24 mouse cellular contexts compared by ENCODE assay signal in the genomic region with DNA sequence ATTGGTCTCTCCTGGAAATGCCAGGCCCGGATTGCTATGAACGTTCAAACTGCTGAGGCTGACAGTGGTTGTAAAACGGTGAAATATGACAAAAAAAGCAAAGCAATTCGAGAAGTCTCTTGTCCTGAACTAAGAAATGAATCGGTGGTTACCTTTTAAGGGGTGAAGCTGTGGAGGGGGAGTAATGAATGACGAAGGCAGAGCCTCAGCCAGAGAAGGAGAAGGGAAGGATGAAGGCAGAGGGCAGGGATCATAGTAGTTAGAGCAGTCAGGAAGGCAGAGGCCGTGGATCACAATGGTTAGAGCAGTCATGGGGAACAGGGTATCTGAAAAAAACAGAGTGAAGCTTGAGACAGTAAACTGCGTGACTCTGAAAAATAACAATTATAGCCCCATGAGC.
"Had no signal": no experiment of that assay in that cellular context is flagged by ENCODE, and none has a peak within 500 bp of the region (broad histone marks: within the 10 kb centered on the region; RNA-seq: fewer than 3 reads in every experiment).

No protein-coding gene starts in this region.

- H3K27me3 ChIP-seq: heart, embryonic 13.5 days; heart, embryonic 15.5 days; hindbrain, embryonic 13.5 days; hindbrain, embryonic 15.5 days; limb, embryonic 12.5 days; liver, embryonic 13.5 days; liver, embryonic 15.5 days had no signal

- H3K4me1 ChIP-seq: hindbrain, embryonic 13.5 days; hindbrain, embryonic 15.5 days; limb, embryonic 12.5 days; liver, embryonic 13.5 days; liver, embryonic 15.5 days had no signal

- H3K36me3 ChIP-seq: heart, embryonic 13.5 days; heart, embryonic 15.5 days; hindbrain, embryonic 13.5 days; hindbrain, embryonic 15.5 days; limb, embryonic 12.5 days; liver, embryonic 13.5 days; liver, embryonic 15.5 days had no signal

- H3K4me2 ChIP-seq: heart, embryonic 11.5 days; heart, embryonic 13.5 days; heart, embryonic 15.5 days; hindbrain, embryonic 13.5 days; hindbrain, embryonic 15.5 days; limb, embryonic 12.5 days; liver, embryonic 11.5 days; liver, embryonic 13.5 days; liver, embryonic 15.5 days had no signal

- H3K4me3 ChIP-seq: heart, adult 2 months; heart, embryonic 13.5 days; heart, embryonic 15.5 days; hindbrain, embryonic 13.5 days; hindbrain, embryonic 15.5 days; limb, embryonic 12.5 days; liver, embryonic 13.5 days; liver, embryonic 15.5 days had no signal

- H3K9ac ChIP-seq: heart, embryonic 13.5 days; heart, embryonic 15.5 days; hindbrain, embryonic 13.5 days; hindbrain, embryonic 15.5 days; limb, embryonic 12.5 days; liver, embryonic 13.5 days; liver, embryonic 15.5 days; liver, postnatal 0 days had no signal

- DNase-seq: gastrocnemius, postnatal 14 days; gastrocnemius, postnatal 36 days; heart, adult 2 months; heart, postnatal 14 days; heart, postnatal 36 days; kidney, adult 11 months; kidney, adult 8-10 months; kidney, postnatal 25 days; layer of hippocampus, adult 9-11 months; layer of hippocampus, postnatal 36 days; left cerebral cortex, postnatal 4 days; liver; liver, embryonic 13.5 days; liver, postnatal 0 days had no signal

- ATAC-seq: hindbrain, postnatal 0 days; intestine, embryonic 16.5 days; liver, postnatal 0 days had no signal

- H3K27ac ChIP-seq: heart, adult 2 months; heart, embryonic 13.5 days; heart, embryonic 15.5 days; hindbrain, embryonic 13.5 days; hindbrain, embryonic 15.5 days; hindbrain, postnatal 0 days; limb, embryonic 12.5 days; liver, embryonic 13.5 days; liver, embryonic 15.5 days had no signal

- H3K9me3 ChIP-seq: heart, embryonic 13.5 days; heart, embryonic 15.5 days; hindbrain, embryonic 13.5 days; hindbrain, embryonic 15.5 days; limb, embryonic 12.5 days; liver, embryonic 13.5 days; liver, embryonic 15.5 days had no signal
